In genomic region chr8:119782715-119783114, GRCm38 (mm10) we compare ENCODE assay signal across 9 mouse cellular contexts. TPM values are rescaled to one million over a fixed set of nuclear protein-coding genes. Genes with fewer than 3 reads are reported as not detected.
A peak's percentile ranks its signal among the peaks of the same experiment; 100 is the strongest.
DNase-seq lines count a peak whose midpoint lies in the region; ATAC-seq and TF ChIP-seq lines count a peak whose summit lies in the region.
"Had no signal": no experiment of that assay in that cellular context is flagged by ENCODE, and none has a peak within 500 bp of the region (broad histone marks: within the 10 kb centered on the region; RNA-seq: fewer than 3 reads in every experiment).

No protein-coding gene starts in this region.

- no peak overlapping the region for H3K4me3 ChIP-seq in forebrain, embryonic 10.5 days
- H3K4me3 ChIP-seq in forebrain, embryonic 12.5 days (replicated peaks): no peak overlapping the region
- H3K4me3 ChIP-seq in CH12.LX (replicated peaks in 1 of 3; ENCODE audit: low read depth in 2 of 3, low read length in 2 of 3, poor library complexity in 1 of 3): no peak overlapping the region
- H3K4me3 ChIP-seq in midbrain, postnatal 0 days (ENCODE audit: low read depth, low read length): no peak overlapping the region
- H3K4me3 ChIP-seq in stomach, postnatal 0 days (ENCODE audit: low read depth, low read length): no peak overlapping the region
- H3K4me3 ChIP-seq: limb, embryonic 15.5 days had no signal

- peak; percentile 88 to 97 for TF ChIP-seq CTCF in CH12.LX (conservative IDR thresholded peaks at IDR 0.05 in 1 of 2, IDR thresholded peaks at IDR 0.05 in 1 of 2; ENCODE audit: low read depth in 2 of 2, low read length in 2 of 2)
- TF ChIP-seq CTCF in midbrain, postnatal 0 days (IDR thresholded peaks at IDR 0.05): peak; percentile 98
- TF ChIP-seq CTCF in stomach, postnatal 0 days (IDR thresholded peaks at IDR 0.05; ENCODE audit: low read depth): peak; percentile 99

- H3K79me2 ChIP-seq in CH12.LX (replicated peaks; ENCODE audit: control insufficient read depth, extremely low read depth, insufficient read depth, poor library complexity, severe bottlenecking): no peaks in the 10 kb centered on the region

- H3K36me3 ChIP-seq in forebrain, embryonic 10.5 days (replicated peaks): no peaks in the 10 kb centered on the region
- H3K36me3 ChIP-seq in forebrain, embryonic 12.5 days (replicated peaks): no peaks in the 10 kb centered on the region
- no peaks in the 10 kb centered on the region for H3K36me3 ChIP-seq in CH12.LX (replicated peaks in 1 of 2; ENCODE audit: control insufficient read depth in 1 of 2, insufficient read depth in 1 of 2, low read length in 1 of 2)
- no peaks in the 10 kb centered on the region for H3K36me3 ChIP-seq in midbrain, postnatal 0 days (ENCODE audit: insufficient read depth, low read length)
- H3K36me3 ChIP-seq in stomach, postnatal 0 days (ENCODE audit: control insufficient read depth, insufficient read depth, low read length): no peaks in the 10 kb centered on the region
- H3K36me3 ChIP-seq: limb, embryonic 15.5 days had no signal

- H3K27me3 ChIP-seq in forebrain, embryonic 10.5 days (ENCODE audit: poor library complexity, severe bottlenecking): peaks cover 6% of the 10 kb centered on the region; the same call in 1 of the 2 replicates
- H3K27me3 ChIP-seq in forebrain, embryonic 12.5 days: peaks cover 11% of the 10 kb centered on the region; the same call in 1 of the 2 replicates
- H3K27me3 ChIP-seq in CH12.LX (replicated peaks): peaks cover 2% of the 10 kb centered on the region
- no peaks in the 10 kb centered on the region for H3K27me3 ChIP-seq in midbrain, postnatal 0 days (ENCODE audit: insufficient read depth, low read length)
- H3K27me3 ChIP-seq in stomach, postnatal 0 days (ENCODE audit: control insufficient read depth, insufficient read depth, low read length): no peaks in the 10 kb centered on the region
- H3K27me3 ChIP-seq: limb, embryonic 15.5 days had no signal

- TF ChIP-seq EP300 in CH12.LX (IDR thresholded peaks at IDR 0.05; ENCODE audit: low read length): no peak
- TF ChIP-seq EP300 in stomach, postnatal 0 days (optimal IDR thresholded peaks at IDR 0.05): no peak

- peaks cover 73% of the 10 kb centered on the region for H3K4me1 ChIP-seq in forebrain, embryonic 10.5 days
- peaks cover 32% of the 10 kb centered on the region for H3K4me1 ChIP-seq in forebrain, embryonic 12.5 days
- peaks cover 21 to 64% of the 10 kb centered on the region in 2 experiments for H3K4me1 ChIP-seq in CH12.LX (ENCODE audit: control insufficient read depth in 1 of 2, insufficient read depth in 2 of 2)
- H3K4me1 ChIP-seq in midbrain, postnatal 0 days (ENCODE audit: insufficient read depth, low read length): peaks cover 7% of the 10 kb centered on the region
- H3K4me1 ChIP-seq in stomach, postnatal 0 days (replicated peaks; ENCODE audit: control insufficient read depth, insufficient read depth): no peaks in the 10 kb centered on the region

- 12% methylated on average over 5 of the region's 5 CpGs for WGBS in forebrain, embryonic 10.5 days
- WGBS in forebrain, embryonic 12.5 days: 6% methylated on average over 5 of the region's 5 CpGs
- 6% methylated on average over 5 of the region's 5 CpGs for WGBS in midbrain, postnatal 0 days
- 6% methylated on average over 5 of the region's 5 CpGs for WGBS in stomach, postnatal 0 days

- ATAC-seq in forebrain, embryonic 12.5 days (ENCODE audit: low FRiP score): no peak
- no peak for ATAC-seq in midbrain, postnatal 0 days (ENCODE audit: low FRiP score)
- no peak for ATAC-seq in stomach, postnatal 0 days (ENCODE audit: low FRiP score, low TSS enrichment)

- dilution Hi-C loops in CH12.LX (cut with MboI; ENCODE audit: extremely low pct_ligation_motif_present, extremely low pct_unique_long_range_greater_than_20kb, low sequenced_read_pairs): no loop called here

- H3K9me3 ChIP-seq in forebrain, embryonic 10.5 days: no peaks in the 10 kb centered on the region
- H3K9me3 ChIP-seq in forebrain, embryonic 12.5 days: no peaks in the 10 kb centered on the region
- no peaks in the 10 kb centered on the region for H3K9me3 ChIP-seq in CH12.LX (replicated peaks; ENCODE audit: low read length)
- H3K9me3 ChIP-seq in midbrain, postnatal 0 days (ENCODE audit: low read length): no peaks in the 10 kb centered on the region
- H3K9me3 ChIP-seq in stomach, postnatal 0 days (ENCODE audit: control insufficient read depth, low read length): no peaks in the 10 kb centered on the region
- H3K9me3 ChIP-seq: limb, embryonic 15.5 days had no signal

- H3K4me2 ChIP-seq in forebrain, embryonic 12.5 days: no peak overlapping the region
- H3K4me2 ChIP-seq in CH12.LX (ENCODE audit: insufficient read depth, low read depth, poor library complexity, severe bottlenecking): no peak overlapping the region
- no peak overlapping the region for H3K4me2 ChIP-seq in midbrain, postnatal 0 days (ENCODE audit: low read depth, low read length, poor library complexity, severe bottlenecking)
- no peak overlapping the region for H3K4me2 ChIP-seq in stomach, postnatal 0 days (replicated peaks; ENCODE audit: low read depth)
- H3K4me2 ChIP-seq: limb, embryonic 15.5 days had no signal

- DNase-seq in forebrain, embryonic 10.5 days (ENCODE audit: extremely low spot score, low spot score): peak; percentile 69
- peak; percentile 91 for DNase-seq in CH12.LX (ENCODE audit: extremely low read depth)
- DNase-seq in cerebellum, adult 11-12 months: peak; percentile 79
- DNase-seq in gastrocnemius, postnatal 10 days: peak; percentile 85
- DNase-seq in layer of hippocampus, postnatal 14 days (ENCODE audit: low spot score in 2 of 2): peak; percentile 80 to 88
- DNase-seq in midbrain, postnatal 0 days (ENCODE audit: low spot score): peak; percentile 93
- peak; percentile 75 for DNase-seq in stomach, postnatal 0 days (ENCODE audit: low spot score)

- peak; percentile 93 for TF ChIP-seq RAD21 in CH12.LX (IDR thresholded peaks at IDR 0.05; ENCODE audit: low read depth, low read length)

- no peak for TF ChIP-seq POLR2A in CH12.LX (IDR thresholded peaks at IDR 0.05; ENCODE audit: low read depth, low read length)

- H3K27ac ChIP-seq in forebrain, embryonic 10.5 days: no peak overlapping the region
- H3K27ac ChIP-seq in forebrain, embryonic 12.5 days: no peak overlapping the region
- H3K27ac ChIP-seq in CH12.LX (ENCODE audit: insufficient read depth, low read depth): no peak overlapping the region
- H3K27ac ChIP-seq in midbrain, postnatal 0 days (ENCODE audit: low read depth, low read length): no peak overlapping the region
- no peak overlapping the region for H3K27ac ChIP-seq in stomach, postnatal 0 days (replicated peaks)
- H3K27ac ChIP-seq: limb, embryonic 15.5 days had no signal

- in situ Hi-C loops in CH12.LX (cut with MboI; ENCODE audit: low pct_ligation_motif_present, low pct_unique_long_range_greater_than_20kb, low sequenced_read_pairs): loop anchor here (5.0 kb wide), 2 partner anchors 60 to 140 kb away; partner anchors contain the start of gene Cotl1

- H3K9ac ChIP-seq in forebrain, embryonic 12.5 days: no peak overlapping the region
- no peak overlapping the region for H3K9ac ChIP-seq in CH12.LX (ENCODE audit: insufficient read depth, low read depth)
- no peak overlapping the region for H3K9ac ChIP-seq in midbrain, postnatal 0 days (replicated peaks; ENCODE audit: low read length, poor library complexity, severe bottlenecking)
- H3K9ac ChIP-seq in stomach, postnatal 0 days (ENCODE audit: low read length): no peak overlapping the region
- H3K9ac ChIP-seq: limb, embryonic 15.5 days had no signal

TF ChIP-seq in CH12.LX, 34 proteins besides CTCF, POLR2A, EP300 and RAD21 (continues in another document):
- TF ChIP-seq PAX5 (IDR thresholded peaks at IDR 0.05; ENCODE audit: low read length): no peak
- TF ChIP-seq NRF1 (IDR thresholded peaks at IDR 0.05; ENCODE audit: low read depth, low read length): no peak
- no peak for TF ChIP-seq SIN3A (IDR thresholded peaks at IDR 0.05; ENCODE audit: low read length)
- no peak for TF ChIP-seq ZMIZ1 (IDR thresholded peaks at IDR 0.05; ENCODE audit: low read depth, low read length)
- TF ChIP-seq KAT2A (IDR thresholded peaks at IDR 0.05; ENCODE audit: insufficient replicate concordance, low read length): no peak
- no peak for TF ChIP-seq ZKSCAN1 (IDR thresholded peaks at IDR 0.05; ENCODE audit: borderline replicate concordance, low read depth, low read length)
- no peak for TF ChIP-seq E2F4 (IDR thresholded peaks at IDR 0.05; ENCODE audit: insufficient replicate concordance, low read depth, low read length)
- peak; percentile 28; the same call in 1 of the 2 replicates for TF ChIP-seq NELFE (IDR thresholded peaks at IDR 0.05; ENCODE audit: low read depth, low read length)
- TF ChIP-seq CHD1 (IDR thresholded peaks at IDR 0.05; ENCODE audit: low read depth, low read length): no peak
- no peak for TF ChIP-seq MAFK (IDR thresholded peaks at IDR 0.05; ENCODE audit: insufficient replicate concordance, low read length)
- 0 out of 2 replicates have a peak, but pooled peaks have one; percentile 18 for TF ChIP-seq MAX (IDR thresholded peaks at IDR 0.05; ENCODE audit: low read length)
- TF ChIP-seq MXI1 (IDR thresholded peaks at IDR 0.05; ENCODE audit: low read depth, low read length): no peak

RNA-seq across cellular contexts. Expression of gene Tldc1, which starts 4.5 kb away (rescaled TPM):
- 16.7 and 17.3 TPM in 2 replicates for polyA plus RNA-seq in forebrain, embryonic 10.5 days (2016; fragmentation: Nextera tagmentation; extraction: Ambion mirVana)
- polyA plus RNA-seq in forebrain, embryonic 12.5 days (2016; fragmentation: Nextera tagmentation; extraction: Ambion mirVana): 10.9 and 12.7 TPM in 2 replicates
- total RNA-seq in CH12.LX (2012; rRNA removed): 7.8 and 10.4 TPM in 2 replicates
- total RNA-seq in CH12.LX (2014; rRNA removed): 5.8 and 7.7 TPM in 2 replicates
- polyA plus RNA-seq in CH12.LX (2012; ENCODE audit: insufficient read length, low read depth): 3.8 and 8.1 TPM in 2 replicates
- total RNA-seq in gastrocnemius, postnatal 10 days (2021): 1 to 10 TPM; 4.7 to 5.2 TPM
- total RNA-seq in layer of hippocampus, postnatal 14 days (2021): 10 to 100 TPM; 16.2 to 19.5 TPM
- total RNA-seq in midbrain, postnatal 0 days (2014; rRNA removed): 18.5 and 20.4 TPM in 2 replicates
- polyA plus RNA-seq in midbrain, postnatal 0 days (2015; fragmentation: Nextera tagmentation; extraction: Ambion mirVana): 6.7 and 7.4 TPM in 2 replicates
- polyA plus RNA-seq in stomach, postnatal 0 days (2015; fragmentation: Nextera tagmentation; extraction: Ambion mirVana): 9.1 and 10.7 TPM in 2 replicates

RNA-seq across cellular contexts. Expression of gene Cotl1, which starts 57.6 kb away (rescaled TPM):
- polyA plus RNA-seq in forebrain, embryonic 10.5 days (2016; fragmentation: Nextera tagmentation; extraction: Ambion mirVana): 109 and 114 TPM in 2 replicates
- polyA plus RNA-seq in forebrain, embryonic 12.5 days (2016; fragmentation: Nextera tagmentation; extraction: Ambion mirVana): 148 and 282 TPM in 2 replicates
- total RNA-seq in CH12.LX (2012; rRNA removed) (59.6 and 69.1 TPM in 2 replicates), CH12.LX (2014; rRNA removed) (135 and 139 TPM in 2 replicates)
- 349 and 375 TPM in 2 replicates for polyA plus RNA-seq in CH12.LX (2012; ENCODE audit: insufficient read length, low read depth)
- total RNA-seq in gastrocnemius, postnatal 10 days (2021): 10 to 100 TPM; 38.3 to 41.8 TPM
- 100 to 1,000 TPM; 103 to 114 TPM for total RNA-seq in layer of hippocampus, postnatal 14 days (2021)
- 223 and 238 TPM in 2 replicates for total RNA-seq in midbrain, postnatal 0 days (2014; rRNA removed)
- 112 and 119 TPM in 2 replicates for polyA plus RNA-seq in midbrain, postnatal 0 days (2015; fragmentation: Nextera tagmentation; extraction: Ambion mirVana)
- polyA plus RNA-seq in stomach, postnatal 0 days (2015; fragmentation: Nextera tagmentation; extraction: Ambion mirVana): 100 and 106 TPM in 2 replicates
